In genomic region chr3:86559635-86560034, GRCm38 (mm10) we compare ENCODE assay signal across 25 mouse cellular contexts. TPM values are rescaled to one million over a fixed set of nuclear protein-coding genes. Genes with fewer than 3 reads are reported as not detected.
A peak's percentile ranks its signal among the peaks of the same experiment; 100 is the strongest.
DNase-seq lines count a peak whose midpoint lies in the region; ATAC-seq lines count a peak whose summit lies in the region.
"Had no signal": no experiment of that assay in that cellular context is flagged by ENCODE, and none has a peak within 500 bp of the region (broad histone marks: within the 10 kb centered on the region; RNA-seq: fewer than 3 reads in every experiment).

No protein-coding gene starts in this region.

- peak; percentile 41; the same call in 1 of the 2 replicates for ATAC-seq in embryonic facial prominence, embryonic 14.5 days (ENCODE audit: low read depth)
- no peak for ATAC-seq in hindbrain, embryonic 15.5 days (ENCODE audit: low FRiP score, low read depth)
- ATAC-seq in midbrain, embryonic 14.5 days (ENCODE audit: low FRiP score, low TSS enrichment), result no peak; the same call in 1 of the 2 replicates
- ATAC-seq in heart, embryonic 12.5 days (ENCODE audit: insufficient number of reproducible peaks, low FRiP score), result no peak
- ATAC-seq: forebrain, embryonic 16.5 days; intestine, postnatal 0 days had no signal

- DNase-seq in embryonic facial prominence, embryonic 14.5 days (ENCODE audit: low spot score), result peak; percentile 49
- no peak for DNase-seq in embryonic facial prominence, embryonic 10.5 days (ENCODE audit: low spot score)
- no peak for DNase-seq in midbrain, embryonic 14.5 days
- peak; percentile 83 for DNase-seq in retina, embryonic 14.5 days (ENCODE audit: low spot score)
- DNase-seq in lung, adult 18-20 months, result no peak
- DNase-seq in kidney, postnatal 25 days, result no peak
- DNase-seq: adrenal gland, postnatal 14 days; cerebellum, adult 9-11 months; gastrocnemius, postnatal 14 days; heart, adult 11 months; heart, postnatal 10 days; kidney, postnatal 4 days; liver, embryonic 13.5 days; lung, embryonic 14.5 days; right cerebral cortex, postnatal 25 days; thymus, postnatal 4 days had no signal

- 78% methylated on average over 4 of the region's 4 CpGs for WGBS in embryonic facial prominence, embryonic 14.5 days
- WGBS in embryonic facial prominence, embryonic 10.5 days, result 85% methylated on average over 4 of the region's 4 CpGs
- 32% methylated on average over 4 of the region's 4 CpGs for WGBS in hindbrain, embryonic 15.5 days
- 24% methylated on average over 4 of the region's 4 CpGs for WGBS in midbrain, embryonic 14.5 days
- WGBS in heart, embryonic 12.5 days, result 68% methylated on average over 4 of the region's 4 CpGs

- H3K4me1 ChIP-seq in embryonic facial prominence, embryonic 14.5 days (ENCODE audit: control insufficient read depth, insufficient read depth, low read length), result peaks cover 16% of the 10 kb centered on the region
- H3K4me1 ChIP-seq in embryonic facial prominence, embryonic 10.5 days, result peaks cover 29% of the 10 kb centered on the region
- peaks cover 14% of the 10 kb centered on the region; the same call in 1 of the 2 replicates for H3K4me1 ChIP-seq in hindbrain, embryonic 15.5 days (replicated peaks)
- H3K4me1 ChIP-seq in midbrain, embryonic 14.5 days (ENCODE audit: control insufficient read depth, insufficient read depth, low read length), result peaks cover 24% of the 10 kb centered on the region
- H3K4me1 ChIP-seq in heart, embryonic 12.5 days (replicated peaks), result peaks cover 6% of the 10 kb centered on the region; the same call in 1 of the 2 replicates
- H3K4me1 ChIP-seq: forebrain, embryonic 10.5 days had no signal

- H3K4me2 ChIP-seq in embryonic facial prominence, embryonic 14.5 days (ENCODE audit: low read depth, low read length), result no peak overlapping the region
- H3K4me2 ChIP-seq in hindbrain, embryonic 15.5 days, result no peak overlapping the region
- H3K4me2 ChIP-seq in midbrain, embryonic 14.5 days (ENCODE audit: low read length), result no peak overlapping the region
- no peak overlapping the region for H3K4me2 ChIP-seq in heart, embryonic 12.5 days
- H3K4me2 ChIP-seq: heart, embryonic 11.5 days; limb, embryonic 13.5 days; liver, embryonic 13.5 days; lung, embryonic 14.5 days had no signal

- H3K36me3 ChIP-seq in embryonic facial prominence, embryonic 14.5 days (ENCODE audit: control insufficient read depth, insufficient read depth, low read length), result no peaks in the 10 kb centered on the region
- H3K36me3 ChIP-seq in embryonic facial prominence, embryonic 10.5 days (replicated peaks), result no peaks in the 10 kb centered on the region
- H3K36me3 ChIP-seq in hindbrain, embryonic 15.5 days, result no peaks in the 10 kb centered on the region
- no peaks in the 10 kb centered on the region for H3K36me3 ChIP-seq in midbrain, embryonic 14.5 days (ENCODE audit: control insufficient read depth, insufficient read depth, low read length)
- no peaks in the 10 kb centered on the region for H3K36me3 ChIP-seq in heart, embryonic 12.5 days
- H3K36me3 ChIP-seq: forebrain, embryonic 10.5 days; limb, embryonic 13.5 days; liver, embryonic 13.5 days had no signal

- H3K9ac ChIP-seq in embryonic facial prominence, embryonic 14.5 days (ENCODE audit: low read depth, low read length), result no peak overlapping the region
- H3K9ac ChIP-seq in hindbrain, embryonic 15.5 days, result no peak overlapping the region
- no peak overlapping the region for H3K9ac ChIP-seq in midbrain, embryonic 14.5 days (replicated peaks; ENCODE audit: low read length)
- H3K9ac ChIP-seq in heart, embryonic 12.5 days, result no peak overlapping the region
- H3K9ac ChIP-seq: limb, embryonic 13.5 days; liver, embryonic 13.5 days; lung, embryonic 14.5 days had no signal

- 0 out of 2 replicates have a peak overlapping the region, but pooled peaks have one; percentile 21 for H3K27ac ChIP-seq in embryonic facial prominence, embryonic 14.5 days (replicated peaks; ENCODE audit: low read depth, low read length)
- H3K27ac ChIP-seq in embryonic facial prominence, embryonic 10.5 days (replicated peaks), result no peak overlapping the region
- H3K27ac ChIP-seq in hindbrain, embryonic 15.5 days (replicated peaks), result peak overlapping the region; percentile 67
- peak overlapping the region; percentile 47 for H3K27ac ChIP-seq in midbrain, embryonic 14.5 days (replicated peaks; ENCODE audit: low read depth, low read length)
- H3K27ac ChIP-seq in heart, embryonic 12.5 days (ENCODE audit: poor library complexity, severe bottlenecking), result no peak overlapping the region
- H3K27ac ChIP-seq: forebrain, embryonic 10.5 days; limb, embryonic 13.5 days; liver, embryonic 13.5 days had no signal

- H3K27me3 ChIP-seq in embryonic facial prominence, embryonic 14.5 days (replicated peaks; ENCODE audit: control insufficient read depth, insufficient read depth, low read length), result no peaks in the 10 kb centered on the region
- peaks cover 35% of the 10 kb centered on the region for H3K27me3 ChIP-seq in embryonic facial prominence, embryonic 10.5 days (replicated peaks; ENCODE audit: low read depth, poor library complexity, severe bottlenecking)
- no peaks in the 10 kb centered on the region for H3K27me3 ChIP-seq in hindbrain, embryonic 15.5 days
- no peaks in the 10 kb centered on the region for H3K27me3 ChIP-seq in midbrain, embryonic 14.5 days (ENCODE audit: control insufficient read depth, insufficient read depth, low read length)
- H3K27me3 ChIP-seq in heart, embryonic 12.5 days (replicated peaks), result no peaks in the 10 kb centered on the region
- H3K27me3 ChIP-seq: limb, embryonic 13.5 days; liver, embryonic 13.5 days; megakaryocyte, embryonic 14.5 days had no signal

- no peak overlapping the region for H3K4me3 ChIP-seq in embryonic facial prominence, embryonic 14.5 days (ENCODE audit: low read depth, low read length)
- no peak overlapping the region for H3K4me3 ChIP-seq in embryonic facial prominence, embryonic 10.5 days
- no peak overlapping the region for H3K4me3 ChIP-seq in hindbrain, embryonic 15.5 days
- no peak overlapping the region for H3K4me3 ChIP-seq in midbrain, embryonic 14.5 days (replicated peaks; ENCODE audit: low read depth, low read length)
- H3K4me3 ChIP-seq in heart, embryonic 12.5 days, result no peak overlapping the region
- H3K4me3 ChIP-seq: forebrain, embryonic 10.5 days; limb, embryonic 13.5 days; liver, embryonic 13.5 days; megakaryocyte, embryonic 14.5 days had no signal

- no peaks in the 10 kb centered on the region for H3K9me3 ChIP-seq in embryonic facial prominence, embryonic 14.5 days (ENCODE audit: control insufficient read depth, low read length)
- H3K9me3 ChIP-seq in embryonic facial prominence, embryonic 10.5 days, result no peaks in the 10 kb centered on the region
- H3K9me3 ChIP-seq in hindbrain, embryonic 15.5 days, result no peaks in the 10 kb centered on the region
- no peaks in the 10 kb centered on the region for H3K9me3 ChIP-seq in midbrain, embryonic 14.5 days (ENCODE audit: control insufficient read depth, low read length)
- no peaks in the 10 kb centered on the region for H3K9me3 ChIP-seq in heart, embryonic 12.5 days (replicated peaks)
- H3K9me3 ChIP-seq: forebrain, embryonic 10.5 days; limb, embryonic 13.5 days; liver, embryonic 13.5 days; megakaryocyte, embryonic 14.5 days had no signal

RNA-seq across cellular contexts. Expression of gene Mab21l2, which starts 11.2 kb away (rescaled TPM):
- polyA plus RNA-seq in embryonic facial prominence, embryonic 14.5 days (2014; fragmentation: Nextera tagmentation; extraction: Ambion mirVana), result 33.9 and 45.0 TPM in 2 replicates
- 116 and 134 TPM in 2 replicates for polyA plus RNA-seq in embryonic facial prominence, embryonic 10.5 days (2016; fragmentation: Nextera tagmentation; extraction: Ambion mirVana)
- 185 and 211 TPM in 2 replicates for polyA plus RNA-seq in hindbrain, embryonic 15.5 days (2015; fragmentation: Nextera tagmentation; extraction: Ambion mirVana)
- polyA plus RNA-seq in midbrain, embryonic 14.5 days (2014; fragmentation: Nextera tagmentation; extraction: Ambion mirVana), result 88.5 and 106 TPM in 2 replicates
- 8.5 and 10.1 TPM in 2 replicates for polyA plus RNA-seq in heart, embryonic 12.5 days (2016; fragmentation: Nextera tagmentation; extraction: Ambion mirVana)
- polyA plus RNA-seq: spleen, adult 2 months had no signal

Comparison
In these comparisons a context has a peak if more than half of its experiments do, and no peak if none do; other contexts are left out.
1. DNase-seq: peak in embryonic facial prominence, embryonic 14.5 days (single experiment) and retina, embryonic 14.5 days (single experiment); none in embryonic facial prominence, embryonic 10.5 days (single experiment), midbrain, embryonic 14.5 days (single experiment), lung, adult 18-20 months (0 of 2) and kidney, postnatal 25 days (0 of 2).
2. H3K27ac ChIP-seq: peak in embryonic facial prominence, embryonic 14.5 days (single experiment), hindbrain, embryonic 15.5 days (single experiment) and midbrain, embryonic 14.5 days (single experiment); none in embryonic facial prominence, embryonic 10.5 days (single experiment) and heart, embryonic 12.5 days (single experiment).